Mouse (Mus musculus) heart, adult 2 months (tissue): ENCODE data around the gene Nfyb.

Experiments used
- CTCF ChIP-seq: fragments of 200-600 bp; IDR thresholded peaks from 2 replicates; pipeline ENCODE4 v1.8.1; 2022; ENCODE audit warnings: antibody characterized with exemption, mild to moderate bottlenecking, moderate library complexity
- EP300 ChIP-seq: fragments of 200-500 bp; IDR thresholded peaks from 2 replicates; pipeline ENCODE4 v1.6.1; 2011; ENCODE audit warnings: low read depth, low read length, control low read depth; ENCODE audit not compliant: insufficient read depth
- POLR2A ChIP-seq: fragments of 200-500 bp; IDR thresholded peaks from 2 replicates; pipeline ENCODE4 v1.6.1; 2011; ENCODE audit warnings: mild to moderate bottlenecking, low read depth, low read length, control low read depth; ENCODE audit not compliant: insufficient read depth

DNA sequence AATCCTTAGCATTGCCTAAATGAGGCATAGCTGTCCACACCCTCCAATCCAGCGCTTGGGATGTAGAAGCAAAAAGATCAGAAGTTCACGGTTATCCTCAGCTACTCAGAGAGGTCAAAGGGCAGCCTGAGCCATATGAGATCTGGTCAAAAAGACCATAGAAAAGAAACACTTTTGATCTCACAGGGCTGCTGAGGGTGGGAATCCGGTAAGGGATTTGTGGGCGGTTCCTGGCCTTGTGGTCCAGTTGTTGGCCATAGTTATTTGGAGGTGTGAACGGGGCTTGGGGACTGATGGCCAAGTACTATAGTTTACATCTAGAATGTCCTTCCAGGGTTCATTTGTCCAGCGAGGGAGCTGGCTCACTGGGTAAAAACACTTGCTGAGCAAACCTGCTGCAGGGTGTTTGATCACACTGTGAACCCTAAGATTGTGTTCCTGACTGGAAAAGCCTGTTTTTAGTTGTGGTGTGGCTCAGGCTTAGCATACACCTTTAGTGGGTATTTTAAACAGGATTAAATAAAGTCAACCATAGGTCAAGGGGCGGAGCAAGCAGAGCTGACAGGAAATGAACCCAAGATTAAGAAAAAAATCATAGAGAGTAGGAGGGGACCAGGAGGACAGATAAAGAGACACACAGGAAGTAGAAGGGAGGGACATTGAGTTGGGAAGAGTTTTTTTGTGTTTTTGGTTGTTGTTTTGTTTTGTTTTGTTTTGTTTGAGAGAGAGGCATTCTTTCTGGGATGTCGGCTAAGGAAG, 15.0 kb upstream of the Nfyb start:
- TF ChIP-seq POLR2A (no peak), CTCF (no peak), EP300 (no peak)
